Mouse (Mus musculus) right cerebral cortex, postnatal 14 days (tissue): Measurements from ENCODE around the gene Arhgap45.

ENCODE experiments used
- DNase-seq: peaks from one replicate; pipeline ENCODE4 v3.0.0; 2022

Gene Arhgap45

GRCm38 (mm10) chr10:79987771-79988505 lies 28.5 kb upstream of the Arhgap45 start:
- no peak for DNase-seq

- DNase-seq: no peak
Measured at GRCm38 (mm10) chr10:79988506-79989271, 27.8 kb upstream of the Arhgap45 start, which contains the start of gene Cnn2. TSS of gene Cnn2 (plus strand) at chr10:79988584.

DNA sequence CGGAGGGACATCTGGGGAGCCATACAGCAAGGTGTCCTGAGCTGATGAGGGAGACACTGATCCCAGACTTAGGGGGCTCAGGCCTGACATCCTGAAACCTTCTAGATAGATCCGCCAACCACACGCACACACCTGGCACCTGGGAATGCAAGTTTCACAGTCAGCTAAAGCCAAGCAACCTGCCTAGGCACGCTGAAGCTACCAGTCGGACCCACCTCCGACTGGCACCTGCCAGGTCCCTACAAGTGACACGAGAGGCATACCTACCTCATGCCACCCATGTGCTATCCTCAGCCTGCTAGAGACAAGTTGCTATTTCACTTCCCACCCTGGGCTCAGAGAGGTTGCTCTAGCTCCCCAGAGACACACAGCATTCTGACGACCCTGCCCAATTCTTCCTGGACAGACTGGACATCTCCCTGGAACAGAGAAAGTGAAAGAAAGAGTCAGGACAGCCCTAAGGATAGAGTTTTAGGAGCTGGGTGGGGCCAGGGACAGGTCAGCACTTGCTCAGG lies 27.1 kb upstream of the Arhgap45 start:
- no peak for DNase-seq

DNA sequence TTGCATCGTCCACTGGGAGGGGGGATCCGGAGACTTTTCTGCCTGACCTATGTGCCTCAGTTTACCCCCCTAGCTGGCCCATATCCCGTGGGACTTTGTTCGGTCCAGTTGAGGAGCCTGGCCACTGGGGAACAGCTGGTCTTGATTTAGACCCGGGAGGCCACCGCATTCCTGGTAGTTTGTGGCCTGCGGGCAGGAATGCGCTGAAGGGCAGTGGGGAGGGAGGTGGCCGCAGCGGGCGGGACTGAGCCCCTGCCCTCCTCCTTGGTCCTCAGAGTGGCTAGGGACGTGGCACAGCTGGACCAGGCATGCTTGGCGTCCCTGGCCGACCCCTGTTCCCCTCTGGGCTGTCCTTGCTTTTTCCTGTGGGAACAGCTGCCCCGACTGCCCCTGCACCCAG lies 26.6 kb upstream of the Arhgap45 start:
- DNase-seq: no peak

DNA sequence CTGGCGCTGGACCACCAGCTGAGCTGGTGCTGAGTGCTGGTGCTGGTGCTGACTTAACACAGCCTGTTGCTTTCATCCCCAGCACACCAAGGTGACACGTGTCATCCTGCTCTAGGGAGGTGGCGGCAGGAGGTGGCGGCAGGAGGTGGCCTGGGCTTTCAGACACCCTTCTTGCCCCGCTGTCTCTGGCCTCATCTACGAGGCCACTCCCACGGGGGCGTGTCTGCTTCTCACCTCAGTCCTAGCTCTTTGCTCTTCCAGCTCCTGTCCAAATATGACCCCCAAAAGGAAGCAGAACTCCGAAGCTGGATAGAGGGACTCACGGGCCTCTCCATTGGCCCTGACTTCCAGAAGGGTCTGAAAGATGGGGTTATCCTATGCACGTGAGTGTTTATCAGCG lies 25.4 kb upstream of the Arhgap45 start:
- DNase-seq: no peak

DNA sequence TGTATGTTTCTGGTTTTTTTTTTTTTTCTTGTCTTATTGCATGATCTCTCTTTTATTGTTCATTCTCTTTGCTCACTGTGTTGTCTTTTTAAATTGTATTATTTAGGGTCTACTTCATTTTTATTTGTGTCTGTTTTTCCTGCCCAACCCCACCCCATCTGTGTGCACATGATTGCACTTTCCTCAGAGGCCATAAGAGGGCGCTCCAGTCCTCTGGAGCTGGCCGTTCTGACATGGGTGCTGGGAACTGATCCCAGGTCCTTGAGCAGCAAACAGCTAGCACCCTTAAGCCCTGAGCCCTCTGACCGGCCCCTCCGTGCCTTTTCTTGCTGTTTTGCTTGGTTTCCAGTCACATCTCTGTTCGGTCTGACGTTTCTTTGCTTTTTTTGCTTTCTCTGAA lies 24.9 kb upstream of the Arhgap45 start:
- DNase-seq: no peak

DNA sequence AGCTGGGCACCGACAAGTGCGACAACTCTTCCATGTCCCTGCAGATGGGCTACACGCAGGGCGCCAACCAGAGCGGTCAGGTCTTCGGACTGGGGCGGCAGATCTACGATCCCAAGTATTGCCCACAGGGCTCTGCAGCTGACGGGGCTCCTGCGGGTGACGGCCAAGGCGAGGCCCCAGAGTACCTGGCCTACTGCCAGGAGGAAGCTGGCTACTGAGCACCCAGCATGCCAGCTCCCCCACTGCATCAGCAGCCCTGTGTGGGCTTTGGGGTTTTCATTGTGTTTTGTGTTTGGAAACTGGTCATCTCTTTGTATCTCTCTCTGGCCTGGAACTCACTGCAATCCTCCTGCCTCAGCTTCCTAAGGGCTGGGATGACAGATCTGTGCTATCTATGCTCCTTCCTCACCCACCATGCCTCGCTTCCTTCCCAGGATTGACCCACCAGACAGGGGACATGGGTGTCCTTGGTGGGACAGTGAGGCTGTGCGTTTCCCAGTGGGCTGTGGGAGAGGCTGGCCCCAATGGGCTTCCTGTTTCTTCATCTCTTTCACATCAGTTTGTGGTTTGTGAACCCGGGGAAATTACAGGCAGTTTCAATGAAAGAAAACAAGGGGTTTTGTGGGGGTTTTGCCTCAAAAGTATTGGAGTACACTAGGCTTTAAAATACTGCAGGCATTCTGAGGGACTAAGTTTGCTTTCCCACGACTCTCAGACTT lies 21.9 kb upstream of the Arhgap45 start:
- DNase-seq: peak; percentile 53

GRCm38 (mm10) chr10:79995636-79996035 lies 20.8 kb upstream of the Arhgap45 start:
- DNase-seq: no peak

GRCm38 (mm10) chr10:79996272-79997033 lies 20.0 kb upstream of the Arhgap45 start, which contains the start of gene Abca7:
TSS of gene Abca7 (plus strand) at chr10:79996494.
- DNase-seq: peak; percentile 97

DNA sequence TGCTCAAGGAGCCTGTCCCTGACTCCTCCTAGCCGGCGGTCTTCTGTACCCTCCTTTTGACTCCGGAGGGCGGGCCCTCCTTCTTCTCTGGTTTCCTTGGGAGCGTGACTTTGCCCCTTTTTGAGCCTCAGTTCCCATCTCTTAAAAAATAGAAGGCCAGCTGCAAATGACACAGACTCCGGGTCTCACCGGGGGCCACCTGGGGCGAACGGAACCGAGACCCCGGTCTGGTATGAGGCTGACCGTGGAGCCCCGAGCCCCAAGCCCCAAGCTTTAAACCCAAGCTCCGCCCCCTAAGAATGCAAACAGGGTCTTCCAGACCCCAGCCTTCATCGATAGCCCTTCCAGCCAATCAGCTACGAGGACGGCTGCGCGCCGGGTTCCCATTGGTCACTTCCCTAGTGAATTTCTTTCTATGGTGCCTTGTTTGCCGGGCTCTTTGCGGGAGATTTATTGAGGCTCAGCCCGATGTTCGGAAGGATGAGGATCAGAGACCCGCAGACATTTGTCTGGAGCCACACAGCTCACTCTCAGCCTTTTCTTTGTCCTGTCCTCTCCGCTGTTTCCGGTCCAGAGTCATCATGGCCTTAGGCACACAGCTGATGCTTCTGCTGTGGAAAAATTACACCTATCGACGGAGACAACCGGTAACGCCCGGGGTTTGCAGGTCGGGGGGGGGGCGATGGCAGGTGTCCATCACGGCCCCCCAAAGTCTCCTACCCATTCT lies 19.3 kb upstream of the Arhgap45 start:
- DNase-seq: peak; percentile 73

GRCm38 (mm10) chr10:79997819-79998218 lies 18.6 kb upstream of the Arhgap45 start:
- DNase-seq: no peak

GRCm38 (mm10) chr10:80001945-80002344 lies 14.5 kb upstream of the Arhgap45 start:
- no peak for DNase-seq

- no peak for DNase-seq
Measured at GRCm38 (mm10) chr10:80002829-80003228, 13.6 kb upstream of the Arhgap45 start.

DNA sequence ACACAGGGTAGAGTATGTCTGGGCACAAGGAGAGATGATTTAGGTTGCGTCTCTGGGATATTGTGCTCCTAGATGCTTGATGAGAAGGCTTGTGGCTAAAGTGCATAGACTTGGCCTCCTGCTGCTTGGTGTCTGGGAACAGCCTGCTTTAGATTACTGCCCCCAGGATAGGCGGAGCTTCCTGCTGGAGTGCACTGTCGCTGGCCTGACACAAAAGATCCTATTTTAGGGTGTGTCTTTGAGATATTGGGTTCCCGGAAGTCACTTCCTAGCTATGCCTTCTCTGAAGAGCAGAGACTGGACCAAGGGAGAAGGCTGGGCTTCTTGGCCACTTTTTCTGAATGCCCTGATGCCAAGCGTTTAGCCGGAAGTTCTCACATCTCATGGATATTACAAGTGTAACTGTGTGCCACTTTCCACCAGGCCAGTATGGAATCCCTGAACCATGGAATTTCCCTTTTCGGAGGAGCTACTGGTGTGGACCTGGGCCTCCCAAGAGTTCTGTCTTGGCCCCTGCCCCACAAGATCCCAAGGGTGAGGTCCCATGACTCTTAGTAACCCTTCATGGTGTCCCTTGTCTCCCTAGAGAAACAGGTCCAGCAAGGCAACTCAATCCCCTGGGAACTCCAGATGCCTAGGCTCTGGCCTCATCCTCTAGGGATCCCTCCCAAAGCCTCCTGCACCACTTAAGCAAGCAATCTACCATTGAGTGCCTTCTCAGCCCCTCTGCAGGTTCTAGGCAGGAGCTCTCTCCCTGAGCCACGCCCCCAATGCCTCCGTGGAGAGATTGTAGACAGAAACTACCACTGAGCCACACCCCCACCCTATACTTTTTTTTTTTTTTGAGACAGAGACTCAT lies 12.8 kb upstream of the Arhgap45 start:
- no peak for DNase-seq

- no peak for DNase-seq
Measured at GRCm38 (mm10) chr10:80004233-80004705, 12.2 kb upstream of the Arhgap45 start.

GRCm38 (mm10) chr10:80011740-80012139 lies 4.7 kb upstream of the Arhgap45 start:
- no peak for DNase-seq

DNA sequence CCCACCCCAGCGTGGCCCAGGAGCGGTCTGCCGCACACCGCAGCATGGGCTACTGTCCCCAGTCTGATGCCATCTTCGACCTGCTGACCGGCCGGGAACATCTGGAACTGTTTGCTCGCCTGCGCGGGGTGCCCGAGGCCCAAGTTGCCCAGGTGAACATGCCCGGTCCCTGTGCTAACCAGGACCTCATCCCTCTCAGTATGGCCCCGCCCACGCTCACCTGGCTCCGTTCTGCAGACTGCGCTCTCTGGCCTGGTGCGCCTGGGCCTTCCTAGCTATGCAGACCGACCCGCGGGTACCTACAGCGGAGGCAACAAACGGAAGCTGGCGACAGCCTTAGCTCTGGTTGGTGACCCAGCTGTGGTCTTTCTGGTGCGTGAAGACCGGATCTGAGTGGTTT lies 2.8 kb upstream of the Arhgap45 start:
- no peak for DNase-seq

DNA sequence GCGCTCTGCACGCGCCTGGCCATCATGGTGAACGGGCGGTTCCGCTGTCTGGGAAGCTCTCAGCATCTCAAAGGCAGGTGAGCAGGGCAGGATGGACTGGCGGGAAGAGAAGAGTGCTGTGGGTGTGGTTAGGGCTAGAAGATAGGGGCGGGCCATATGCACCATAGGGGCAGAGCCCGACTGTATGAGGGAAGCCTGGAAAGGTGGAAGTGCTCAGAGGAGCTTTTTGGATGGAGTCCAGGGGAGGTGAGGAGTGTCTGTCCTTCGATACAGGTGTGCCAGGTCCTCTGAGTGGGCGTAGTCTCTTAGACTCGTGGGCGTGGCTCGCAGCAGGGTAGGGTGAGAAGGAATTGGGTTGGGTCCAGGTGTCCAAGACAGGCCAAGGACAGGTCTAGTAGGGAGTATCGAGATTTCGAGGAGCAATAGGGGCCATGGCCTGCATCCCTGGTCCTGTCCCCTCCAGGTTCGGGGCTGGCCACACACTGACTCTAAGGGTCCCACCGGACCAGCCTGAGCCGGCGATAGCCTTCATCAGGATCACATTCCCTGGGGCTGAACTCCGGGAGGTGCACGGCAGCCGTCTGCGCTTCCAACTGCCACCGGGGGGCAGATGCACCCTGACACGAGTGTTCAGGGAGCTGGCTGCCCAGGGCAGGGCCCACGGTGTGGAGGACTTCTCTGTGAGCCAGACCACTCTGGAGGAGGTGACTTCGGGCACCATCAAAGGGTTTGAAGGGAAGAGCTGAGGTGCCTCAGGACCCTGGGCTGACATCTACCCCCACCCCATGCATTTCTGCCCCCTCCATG lies 1.8 kb upstream of the Arhgap45 start:
- no peak for DNase-seq

- DNase-seq: no peak
Measured at GRCm38 (mm10) chr10:80015583-80015982, 870 bp upstream of the Arhgap45 start.

DNA sequence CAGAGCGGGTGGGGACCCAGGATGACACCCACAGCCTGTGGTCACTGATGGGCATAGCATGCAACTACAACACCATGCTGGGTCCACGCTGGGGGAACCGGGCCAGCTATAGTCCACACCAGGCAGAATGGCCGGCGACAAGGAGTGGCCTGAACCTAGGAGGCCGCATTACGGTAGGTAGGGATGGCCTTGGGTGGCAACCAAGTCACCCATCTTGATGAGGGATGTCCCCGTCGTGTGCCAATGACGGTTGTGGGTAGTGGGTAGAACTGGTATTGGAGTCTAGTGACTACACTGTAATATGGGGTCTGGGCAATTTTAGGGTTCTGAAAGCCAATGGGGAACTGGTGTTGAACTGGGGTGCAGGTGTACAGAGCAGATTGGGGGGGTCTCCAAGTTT lies 478 bp downstream of the Arhgap45 start:
- no peak for DNase-seq
